Mouse (Mus musculus) E14TG2a.4 (cell line): ENCODE data around the gene Hcn2.

Experiments
- CTCF ChIP-seq: conservative IDR thresholded peaks from 2 replicates; pipeline ENCODE4 v1.5.1; 2014; ENCODE audit warnings: low read length
- NANOG ChIP-seq: IDR thresholded peaks from 2 replicates; pipeline ENCODE4 v1.6.1; 2014; ENCODE audit warnings: borderline replicate concordance, low read length, mixed read lengths

DNA sequence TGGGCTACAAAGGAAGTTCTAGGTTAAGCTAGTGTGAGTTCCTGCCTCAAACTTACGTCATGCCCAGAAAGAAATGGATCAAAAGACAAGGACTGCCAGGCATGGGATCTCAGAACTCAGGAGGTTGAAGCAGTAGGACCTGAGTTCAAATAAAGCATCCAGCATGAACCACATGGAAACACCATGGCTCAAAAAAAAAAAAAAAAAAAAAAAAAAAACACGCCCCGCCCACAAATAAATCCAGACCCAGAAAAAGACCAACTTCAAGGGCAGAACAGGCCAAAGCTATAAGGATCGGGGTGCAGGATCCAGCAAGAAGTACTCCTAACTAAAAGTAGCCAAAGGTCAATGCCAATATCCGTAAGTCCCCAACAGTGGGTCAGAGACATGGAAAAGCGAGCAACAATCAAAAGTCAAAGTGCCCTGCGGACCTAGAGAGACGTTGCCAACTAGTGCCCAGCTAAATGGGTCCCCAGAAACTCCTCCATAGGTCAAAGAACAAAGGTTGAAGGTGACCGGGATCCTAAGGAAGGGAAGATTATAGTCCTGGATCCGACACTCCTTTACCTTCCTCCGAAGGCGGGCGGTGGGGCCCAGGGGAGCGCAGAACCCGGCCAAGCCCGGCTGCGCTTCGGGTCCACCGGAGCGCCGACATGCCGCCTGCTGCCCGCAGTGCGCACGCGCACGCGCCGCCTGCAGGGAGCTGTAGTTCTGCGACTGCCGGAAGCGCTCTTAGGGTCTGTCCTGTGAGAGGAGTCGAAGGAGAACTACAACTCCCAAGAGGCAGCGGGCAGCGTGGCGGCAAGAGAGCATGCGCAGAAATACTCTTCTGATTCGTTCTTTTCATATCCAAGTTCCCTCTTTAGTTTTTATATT is 29.7 kb downstream of the Hcn2 start, which contains the start of gene Polrmt:
- TF ChIP-seq CTCF (no peak), NANOG (no peak)
